Mouse (Mus musculus) MEL (cell line): ENCODE results near the gene Fkbp6. TPM values are rescaled to one million over a fixed set of nuclear protein-coding genes. Genes with fewer than 3 reads are reported as not detected.

Source experiments
- DNase-seq: peaks from one replicate; pipeline ENCODE4 v3.0.0; 2011; ENCODE audit warnings: low read depth, low spot score
- H3K27ac ChIP-seq: 2 replicates; pipeline ENCODE4 v1.5.1; 2012; ENCODE audit warnings: low read depth, mild to moderate bottlenecking, control low read depth, low read length, moderate library complexity; ENCODE audit not compliant: control insufficient read depth
- H3K27me3 ChIP-seq, 2 experiments: fragments of 150-350 bp in 1 of 2; sonication (generic) in 1 of 2; 2 replicates each; pipeline ENCODE4 v1.6.1; 2012; ENCODE audit warnings: low read length in 2 of 2, mild to moderate bottlenecking in 2 of 2, improper control_type of control experiment in 1 of 2, moderate library complexity in 1 of 2; ENCODE audit not compliant: insufficient read depth in 2 of 2, control insufficient read depth in 1 of 2
- H3K36me3 ChIP-seq, 2 experiments: 2 replicates each; pipeline ENCODE4 v1.6.1; 2012 to 2014; ENCODE audit warnings: low read length in 2 of 2, improper control_type of control experiment in 1 of 2, inconsistent platforms in 1 of 2, mild to moderate bottlenecking in 1 of 2; ENCODE audit not compliant: insufficient read depth in 2 of 2, control insufficient read depth in 1 of 2
- H3K4me1 ChIP-seq, 2 experiments: fragments of 150-350 bp in 1 of 2; sonication (generic) in 1 of 2; 2 replicates each; pipeline ENCODE4 v1.6.1; 2012; ENCODE audit warnings: low read length in 2 of 2, improper control_type of control experiment in 1 of 2, mild to moderate bottlenecking in 1 of 2; ENCODE audit not compliant: insufficient read depth in 2 of 2, control insufficient read depth in 1 of 2
- H3K4me3 ChIP-seq, 2 experiments: fragments of 150-350 bp in 1 of 2; sonication (generic) in 1 of 2; 2 replicates each; pipeline ENCODE4 v1.5.1; 2012; ENCODE audit warnings: low read depth in 2 of 2, low read length in 2 of 2, mild to moderate bottlenecking in 2 of 2, moderate library complexity in 2 of 2, control low read depth in 1 of 2, improper control_type of control experiment in 1 of 2; ENCODE audit not compliant: control insufficient read depth in 1 of 2, insufficient read depth in 1 of 2
- H3K79me2 ChIP-seq: 2 replicates; pipeline ENCODE4 v1.6.1; 2012; ENCODE audit warnings: mild to moderate bottlenecking, low read length, moderate library complexity; ENCODE audit not compliant: control insufficient read depth, poor library complexity, insufficient read depth
- H3K9ac ChIP-seq: 2 replicates; pipeline ENCODE4 v1.6.1; 2012; ENCODE audit warnings: low read depth, mild to moderate bottlenecking, control low read depth, low read length, moderate library complexity; ENCODE audit not compliant: control insufficient read depth, poor library complexity, severe bottlenecking
- H3K9me3 ChIP-seq: fragments of 150-350 bp; sonication (generic); replicated peaks from 2 replicates; pipeline ENCODE4 v1.6.1; 2012; ENCODE audit warnings: mild to moderate bottlenecking, low read length, improper control_type of control experiment, moderate library complexity; ENCODE audit not compliant: insufficient read depth
- BHLHE40 ChIP-seq: IDR thresholded peaks from 2 replicates; pipeline ENCODE4 v1.6.1; 2012; ENCODE audit warnings: low read depth, mild to moderate bottlenecking, inconsistent platforms, low read length, improper control_type of control experiment, borderline replicate concordance
- CHD1 ChIP-seq: IDR thresholded peaks from 2 replicates; pipeline ENCODE4 v1.6.1; 2012; ENCODE audit warnings: low read depth, mild to moderate bottlenecking, inconsistent platforms, low read length, improper control_type of control experiment
- CTCF ChIP-seq, 3 experiments: IDR thresholded peaks in 2 of 3; conservative IDR thresholded peaks in 1 of 3; 2 replicates each; pipeline ENCODE4 v1.5.1; 2011 to 2012; ENCODE audit warnings: low read length in 3 of 3, low read depth in 2 of 3, mild to moderate bottlenecking in 2 of 3, improper control_type of control experiment in 1 of 3, inconsistent platforms in 1 of 3, mixed read lengths in 1 of 3, moderate library complexity in 1 of 3; ENCODE audit not compliant: control insufficient read depth in 1 of 3, insufficient read depth in 1 of 3, poor library complexity in 1 of 3, severe bottlenecking in 1 of 3
- ETS1 ChIP-seq: IDR thresholded peaks from 2 replicates; pipeline ENCODE4 v1.6.1; 2012; ENCODE audit warnings: low read depth, mild to moderate bottlenecking, inconsistent platforms, low read length, improper control_type of control experiment, moderate library complexity
- GABPA ChIP-seq: IDR thresholded peaks from 2 replicates; pipeline ENCODE4 v1.6.1; 2012; ENCODE audit warnings: low read depth, mild to moderate bottlenecking, inconsistent platforms, low read length, improper control_type of control experiment, moderate library complexity
- HCFC1 ChIP-seq: IDR thresholded peaks from 2 replicates; pipeline ENCODE4 v1.6.1; 2012; ENCODE audit warnings: low read depth, mild to moderate bottlenecking, inconsistent platforms, low read length, improper control_type of control experiment, moderate library complexity
- JUND ChIP-seq: IDR thresholded peaks from 2 replicates; pipeline ENCODE4 v1.6.1; 2011; ENCODE audit warnings: low read depth, mild to moderate bottlenecking, improper control_type of control experiment, low read length
- MAZ ChIP-seq: IDR thresholded peaks from 2 replicates; pipeline ENCODE4 v1.6.1; 2012; ENCODE audit warnings: low read depth, mild to moderate bottlenecking, inconsistent platforms, low read length, improper control_type of control experiment
- MYB ChIP-seq: IDR thresholded peaks from 2 replicates; pipeline ENCODE4 v1.6.1; 2011; ENCODE audit warnings: mild to moderate bottlenecking, low read depth, low read length, improper control_type of control experiment
- NRF1 ChIP-seq: IDR thresholded peaks from 2 replicates; pipeline ENCODE4 v1.6.1; 2014; ENCODE audit warnings: low read depth, mild to moderate bottlenecking, inconsistent platforms, low read length, improper control_type of control experiment, moderate library complexity; ENCODE audit not compliant: poor library complexity, insufficient read depth, severe bottlenecking
- POLR2AphosphoS2 ChIP-seq: IDR thresholded peaks from 2 replicates; pipeline ENCODE4 v1.6.1; 2011; ENCODE audit warnings: low read length, improper control_type of control experiment
- RAD21 ChIP-seq: IDR thresholded peaks from 2 replicates; pipeline ENCODE4 v1.6.1; 2011; ENCODE audit warnings: mild to moderate bottlenecking, low read depth, low read length, improper control_type of control experiment
- RCOR1 ChIP-seq: IDR thresholded peaks from 2 replicates; pipeline ENCODE4 v1.6.1; 2012; ENCODE audit warnings: low read depth, mild to moderate bottlenecking, inconsistent platforms, low read length, improper control_type of control experiment
- TAL1 ChIP-seq: IDR thresholded peaks from 2 replicates; pipeline ENCODE4 v1.6.1; 2012; ENCODE audit warnings: mild to moderate bottlenecking, inconsistent platforms, low read length, moderate library complexity, mixed read lengths
- TBP ChIP-seq: IDR thresholded peaks from 2 replicates; pipeline ENCODE4 v1.8.0; 2011; ENCODE audit warnings: low read depth, low read length, improper control_type of control experiment
- TCF12 ChIP-seq: IDR thresholded peaks from 2 replicates; pipeline ENCODE4 v1.6.1; 2014; ENCODE audit warnings: low read depth, mild to moderate bottlenecking, inconsistent platforms, low read length, improper control_type of control experiment, moderate library complexity
- UBTF ChIP-seq: IDR thresholded peaks from 2 replicates; pipeline ENCODE4 v1.6.1; 2012; ENCODE audit warnings: low read depth, mild to moderate bottlenecking, inconsistent platforms, low read length, improper control_type of control experiment, moderate library complexity, borderline replicate concordance; ENCODE audit not compliant: insufficient read depth
- USF2 ChIP-seq, 2 experiments: IDR thresholded peaks; 2 replicates each; pipeline ENCODE4 v1.6.1; 2011 to 2012; ENCODE audit warnings: improper control_type of control experiment in 2 of 2, low read length in 2 of 2, borderline replicate concordance in 1 of 2, inconsistent platforms in 1 of 2, low read depth in 1 of 2, mild to moderate bottlenecking in 1 of 2; ENCODE audit not compliant: insufficient read depth in 1 of 2
- ZKSCAN1 ChIP-seq: IDR thresholded peaks from 2 replicates; pipeline ENCODE4 v1.6.1; 2012; ENCODE audit warnings: low read depth, mild to moderate bottlenecking, inconsistent platforms, low read length, improper control_type of control experiment, moderate library complexity
- ZMIZ1 ChIP-seq: IDR thresholded peaks from 2 replicates; pipeline ENCODE4 v1.6.1; 2012; ENCODE audit warnings: low read depth, mild to moderate bottlenecking, inconsistent platforms, low read length, improper control_type of control experiment, moderate library complexity
- ZNF384 ChIP-seq: IDR thresholded peaks from 2 replicates; pipeline ENCODE4 v1.6.1; 2012; ENCODE audit warnings: low read depth, mild to moderate bottlenecking, inconsistent platforms, low read length, improper control_type of control experiment
- polyA plus RNA-seq, 2 experiments: library from polyadenylated mRNA; stranded (reverse) in 1 of 2; unstranded in 1 of 2; fragments of >175 nt in 1 of 2; fragments of >200 nt in 1 of 2; gene quantifications; 2 replicates each; pipeline versions ENCODE4 v1.2.1 to v1.2.4; 2012; ENCODE audit warnings: low replicate concordance in 2 of 2, low read depth in 1 of 2; ENCODE audit not compliant: insufficient read length in 2 of 2, insufficient read depth in 1 of 2, missing spikeins in 1 of 2
- total RNA-seq: library from RNA; depleted of rRNA; stranded (reverse); fragments of 300-350 nt; gene quantifications from 2 replicates; pipeline ENCODE4 v1.2.3, GENCODE M21; 2012

Fkbp6 gene
- total and polyA plus RNA-seq, 3 experiments: 0.10 to 0.19 TPM; not detected in 1

GRCm38 (mm10) chr5:135319856-135320255 is 30.0 kb downstream of the Fkbp6 start:
- no peak overlapping the region for H3K4me3 ChIP-seq
- no peak for TF ChIP-seq HCFC1
- peak in 1 of 3 experiments; percentile 9; a peak in 1 of 6 replicates for TF ChIP-seq CTCF (IDR thresholded peaks at IDR 0.05 in 2 of 3, conservative IDR thresholded peaks at IDR 0.05 in 1 of 3; ENCODE audit: control insufficient read depth in 1 of 3, insufficient read depth in 1 of 3, low read depth in 2 of 3, low read length in 3 of 3, poor library complexity in 1 of 3, severe bottlenecking in 1 of 3)
- TF ChIP-seq ETS1: no peak
- TF ChIP-seq TAL1: no peak
- no peak for TF ChIP-seq UBTF
- TF ChIP-seq USF2 (IDR thresholded peaks at IDR 0.05; ENCODE audit: borderline replicate concordance in 1 of 2, insufficient read depth in 1 of 2, low read depth in 1 of 2, low read length in 2 of 2): no peak
- no peak for TF ChIP-seq GABPA
- no peaks in the 10 kb centered on the region for H3K4me1 ChIP-seq
- H3K79me2 ChIP-seq: no peaks in the 10 kb centered on the region
- H3K27me3 ChIP-seq: peaks cover 10 to 11% of the 10 kb centered on the region in 2 experiments
- DNase-seq: no peak
- no peak overlapping the region for H3K27ac ChIP-seq
- no peak overlapping the region for H3K9ac ChIP-seq
- no peaks in the 10 kb centered on the region for H3K9me3 ChIP-seq
- H3K36me3 ChIP-seq: no peaks in the 10 kb centered on the region

- H3K9ac ChIP-seq: no peak overlapping the region
- TF ChIP-seq RCOR1: no peak
- TF ChIP-seq ZMIZ1: no peak
- no peak for TF ChIP-seq ZKSCAN1
- no peak for TF ChIP-seq MAZ
- no peak for TF ChIP-seq POLR2AphosphoS2
- H3K4me3 ChIP-seq: no peak overlapping the region
- DNase-seq: no peak
- H3K4me1 ChIP-seq: no peaks in the 10 kb centered on the region
- H3K79me2 ChIP-seq: no peaks in the 10 kb centered on the region
- H3K27ac ChIP-seq: no peak overlapping the region
- peaks cover 4 to 8% of the 10 kb centered on the region in 2 experiments for H3K27me3 ChIP-seq
- no peaks in the 10 kb centered on the region for H3K9me3 ChIP-seq
- no peaks in the 10 kb centered on the region for H3K36me3 ChIP-seq
Observed at GRCm38 (mm10) chr5:135316177-135316576, 33.7 kb downstream of the Fkbp6 start.

GRCm38 (mm10) chr5:135306321-135306965 is 43.4 kb downstream of the Fkbp6 start:
- Histone ChIP-seq H3K9ac (no peak overlapping the region), H3K4me3 (no peak overlapping the region), H3K79me2 (no peaks in the 10 kb centered on the region), H3K27ac (no peak overlapping the region), H3K4me1 (no peaks in the 10 kb centered on the region), H3K36me3 (no peaks in the 10 kb centered on the region), H3K9me3 (0 out of 2 replicates have a peak, but pooled peaks cover 2% of the 10 kb centered on the region), H3K27me3 (peaks cover 27 to 38% of the 10 kb centered on the region in 2 experiments)
- DNase-seq: no peak
- TF ChIP-seq BHLHE40 (no peak), RAD21 (no peak), MAZ (no peak), NRF1 (no peak), RCOR1 (no peak), ZNF384 (no peak), ZKSCAN1 (no peak), POLR2AphosphoS2 (no peak), TCF12 (no peak), JUND (no peak), TBP (no peak), MYB (no peak), GABPA (no peak), CHD1 (no peak)
